Mouse (Mus musculus): Measurements from ENCODE around the gene Thy1. TPM values are rescaled to one million over a fixed set of nuclear protein-coding genes. Genes with fewer than 3 reads are reported as not detected.

Thy1 gene
- total RNA-seq, 2 experiments from 2014 or later: 27.1 to 57.0 TPM

Other genes starting within 250 kb of the Thy1 start
- gene Usp2, start 23.6 kb downstream of the Thy1 start, total RNA-seq (2021): 100 to 1,000 TPM; 149 to 157 TPM
- gene Mfrp, start 58.3 kb downstream of the Thy1 start, total RNA-seq (2021): not detected
- 10 to 100 TPM; 15.2 to 19.5 TPM for gene C1qtnf5, start 63.9 kb downstream of the Thy1 start, total RNA-seq (2021)
- gene Gm49380, start 70.1 kb downstream of the Thy1 start, total RNA-seq (2021): under 1 TPM in 1 of 2 experiments, not detected in 1; 0.12 TPM
- 10 to 100 TPM; 10.1 to 11.3 TPM for gene Rnf26, start 70.1 kb downstream of the Thy1 start, total RNA-seq (2021)
- 10 to 100 TPM; 81.2 to 82.3 TPM for gene Mcam, start 91.1 kb downstream of the Thy1 start, total RNA-seq (2021)
- gene Cbl, start 190.7 kb downstream of the Thy1 start, total RNA-seq (2021): 10 to 100 TPM; 26.4 to 31.2 TPM
- gene Ccdc153, start 197.3 kb downstream of the Thy1 start, total RNA-seq (2021): 1 to 10 TPM in 1 of 2 experiments, not detected in 1; 1.1 TPM
- 1 to 10 TPM; 2.0 to 2.8 TPM for gene Pdzd3, start 208.1 kb downstream of the Thy1 start, total RNA-seq (2021)
- gene Nlrx1, start 225.2 kb downstream of the Thy1 start, total RNA-seq (2021): 10 to 100 TPM; 17.3 TPM
- under 1 TPM; 0.72 to 0.73 TPM for gene Abcg4, start 245.2 kb downstream of the Thy1 start, total RNA-seq (2021)

Measured in heart, postnatal 14 days (tissue).